Mouse (Mus musculus): ENCODE measurements at regions not wholly inside any gene's neighbourhood (a gene's known extent, or its start where the extent isn't known, plus 50 kb on each side); places are given as distances from the start of the nearest gene placed in this dataset.

DNA sequence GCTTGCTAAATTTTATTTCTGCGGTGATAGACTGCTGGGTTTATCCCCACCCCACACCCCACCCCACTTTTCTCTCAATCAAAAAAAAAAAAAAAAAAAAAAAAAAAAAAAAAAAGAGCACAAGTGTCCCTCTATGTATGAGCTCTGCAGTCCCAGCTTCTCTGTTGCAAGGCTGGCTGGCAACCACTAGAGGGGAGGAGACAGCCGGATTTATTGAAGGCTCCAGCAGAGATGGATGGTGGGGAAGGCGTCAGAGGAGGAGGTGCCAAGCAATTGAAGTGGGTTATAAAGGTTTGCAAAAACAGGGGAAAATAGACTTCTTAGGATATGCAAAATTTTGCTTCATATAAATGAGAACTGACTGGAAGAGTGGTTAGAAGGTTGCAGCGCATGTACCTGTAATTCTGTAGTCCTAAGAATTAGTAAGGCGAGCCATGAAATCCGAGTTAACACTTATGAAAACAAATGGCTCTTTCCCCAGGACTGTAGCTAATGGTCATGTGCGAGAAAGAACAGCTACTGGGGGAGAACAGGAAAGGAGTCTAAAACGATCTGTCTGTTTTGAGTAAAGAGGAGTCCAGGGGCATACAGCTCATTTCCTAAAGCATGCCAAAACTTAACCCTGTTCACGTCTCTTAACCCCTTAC, 885.1 kb upstream of the Pou3f3 start:
- peak; percentile 71 for DNase-seq (ENCODE audit: inconsistent ontology term)

- no peak for DNase-seq (ENCODE audit: inconsistent ontology term)
Observed at GRCm38 (mm10) chr1:41811130-41811529, 884.4 kb upstream of the Pou3f3 start.

GRCm38 (mm10) chr1:41812071-41812470, 883.5 kb upstream of the Pou3f3 start:
- peak; percentile 9 for DNase-seq (ENCODE audit: inconsistent ontology term)

DNA sequence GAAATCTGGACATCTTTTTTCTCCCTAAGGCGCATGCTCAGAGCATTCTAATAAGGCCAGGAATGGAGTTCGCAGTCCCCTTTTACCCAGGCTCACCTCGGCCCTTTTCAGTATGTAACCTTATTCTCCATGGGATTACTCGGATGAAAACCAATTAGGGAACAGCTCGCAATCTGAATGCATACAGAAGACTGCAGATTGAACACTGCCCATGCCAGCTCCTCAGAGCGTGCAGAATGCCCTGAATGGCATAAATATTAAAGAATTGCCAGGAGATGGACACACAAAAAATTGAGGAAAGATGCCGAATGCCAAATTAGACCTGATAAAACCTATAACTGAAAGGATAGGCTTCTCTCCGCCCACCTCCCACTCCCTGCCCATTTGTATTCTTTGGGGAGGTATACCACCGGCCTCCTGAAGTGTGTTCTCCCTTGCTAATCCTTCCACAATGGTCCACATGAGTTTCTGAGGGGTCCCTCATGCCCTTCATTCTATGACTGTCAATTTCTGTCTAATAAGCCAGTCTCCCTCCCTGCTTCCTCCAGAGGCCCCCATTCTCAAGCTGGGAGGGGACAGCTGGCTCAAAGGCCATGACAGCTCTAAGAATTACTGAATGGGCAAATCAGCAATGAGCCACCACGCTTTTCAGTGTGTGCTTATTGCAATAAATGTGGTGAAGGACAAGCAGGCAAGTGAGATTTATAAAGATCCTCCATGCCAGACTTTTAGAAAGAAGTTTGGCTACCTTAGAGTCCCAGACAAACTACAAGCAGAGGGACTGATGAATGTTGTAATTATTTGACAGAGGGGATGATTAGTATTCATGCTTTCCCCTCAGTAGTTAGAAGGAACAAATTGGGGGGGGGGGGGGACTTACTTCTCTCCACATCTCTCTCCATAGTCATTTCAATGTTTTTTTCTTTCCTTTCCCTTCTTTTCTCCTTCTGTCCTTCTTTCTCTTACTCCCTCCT, 881.2 kb upstream of the Pou3f3 start:
- no peak for DNase-seq (ENCODE audit: inconsistent ontology term)

GRCm38 (mm10) chr1:41815021-41815420, 880.5 kb upstream of the Pou3f3 start:
- DNase-seq (ENCODE audit: inconsistent ontology term): no peak

GRCm38 (mm10) chr1:41822742-41823141, 872.8 kb upstream of the Pou3f3 start:
- no peak for DNase-seq (ENCODE audit: inconsistent ontology term)

DNA sequence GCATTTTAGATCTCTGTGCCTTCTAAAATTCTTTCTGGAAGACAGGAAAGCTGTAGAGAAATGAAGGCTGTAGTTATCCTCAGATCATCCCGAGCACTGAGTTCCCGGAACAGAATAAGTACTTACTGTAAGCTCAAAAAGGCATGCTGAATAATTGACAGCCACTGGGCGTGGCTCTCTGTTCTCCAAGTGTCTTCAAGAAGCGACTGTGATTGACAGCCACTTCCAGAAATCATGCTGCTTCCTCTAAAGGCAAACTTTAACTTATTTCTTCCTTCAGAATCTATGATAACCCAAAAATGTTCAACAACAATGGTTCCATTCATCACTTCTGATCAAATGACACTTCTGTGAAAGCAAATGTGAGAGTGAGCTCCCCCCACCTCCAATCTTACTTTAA, 870.3 kb upstream of the Pou3f3 start:
- no peak for DNase-seq (ENCODE audit: inconsistent ontology term)

DNA sequence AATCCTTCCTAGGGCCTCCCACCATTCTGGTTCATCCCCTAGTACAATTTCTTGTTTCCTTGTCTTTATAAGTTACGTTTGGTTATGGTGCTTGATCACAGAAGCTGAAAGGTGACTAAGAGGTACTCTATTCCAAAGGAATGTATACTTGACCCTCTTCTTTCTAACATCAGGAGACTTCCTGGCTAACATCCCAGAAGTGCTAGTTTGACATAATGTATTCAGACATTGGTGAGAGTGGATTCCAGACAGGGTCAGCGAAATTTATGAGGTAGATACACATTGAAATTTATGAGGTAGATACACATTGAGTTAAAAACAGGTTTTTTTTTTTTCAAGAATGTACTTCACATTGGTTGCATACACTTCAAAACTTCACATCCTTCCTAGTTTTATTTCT, 863.9 kb upstream of the Pou3f3 start:
- peak; percentile 72 for DNase-seq (ENCODE audit: inconsistent ontology term)
